Comparison of ENCODE assay signal across 8 mouse cellular contexts in genomic region chr3:86224564-86225421, GRCm38 (mm10). TPM values are rescaled to one million over a fixed set of nuclear protein-coding genes. Genes with fewer than 3 reads are reported as not detected.
DNase-seq lines count a peak whose midpoint lies in the region; ATAC-seq and TF ChIP-seq lines count a peak whose summit lies in the region.

Lrba (plus strand) TSS chr3:86224680.

- H3K9me3 ChIP-seq in forebrain, embryonic 12.5 days = no peaks in the 10 kb centered on the region
- H3K9me3 ChIP-seq in heart, embryonic 16.5 days (replicated peaks; ENCODE audit: control insufficient read depth, low read length) = no peaks in the 10 kb centered on the region
- no peaks in the 10 kb centered on the region for H3K9me3 ChIP-seq in liver, postnatal 0 days (ENCODE audit: low read length)
- H3K9me3 ChIP-seq in neural tube, embryonic 14.5 days (ENCODE audit: control insufficient read depth, low read length) = no peaks in the 10 kb centered on the region

- peaks cover 5% of the 10 kb centered on the region for H3K4me1 ChIP-seq in forebrain, embryonic 12.5 days
- peaks cover 4% of the 10 kb centered on the region; the same call in 1 of the 2 replicates for H3K4me1 ChIP-seq in heart, embryonic 16.5 days (ENCODE audit: control insufficient read depth, insufficient read depth, low read length)
- peaks cover 8% of the 10 kb centered on the region for H3K4me1 ChIP-seq in liver, postnatal 0 days (ENCODE audit: insufficient read depth)
- H3K4me1 ChIP-seq in neural tube, embryonic 14.5 days (ENCODE audit: control insufficient read depth, insufficient read depth, low read length) = 0 out of 2 replicates have a peak, but pooled peaks cover 3% of the 10 kb centered on the region
- peaks cover 4% of the 10 kb centered on the region for H3K4me1 ChIP-seq in testis, adult 2 months (ENCODE audit: control insufficient read depth, insufficient read depth, low read length)

- WGBS in forebrain, embryonic 12.5 days = under 1% methylated on average over 45 of the region's 55 CpGs
- under 1% methylated on average over 51 of the region's 55 CpGs for WGBS in heart, embryonic 16.5 days
- WGBS in liver, postnatal 0 days (ENCODE audit: insufficient replicate concordance) = under 1% methylated on average over 48 of the region's 55 CpGs
- WGBS in neural tube, embryonic 14.5 days = 1% methylated on average over 50 of the region's 55 CpGs

- H3K36me3 ChIP-seq in forebrain, embryonic 12.5 days (replicated peaks) = no peaks in the 10 kb centered on the region
- no peaks in the 10 kb centered on the region for H3K36me3 ChIP-seq in heart, embryonic 16.5 days (ENCODE audit: control insufficient read depth, insufficient read depth)
- H3K36me3 ChIP-seq in liver, postnatal 0 days (replicated peaks; ENCODE audit: insufficient read depth, low read length) = no peaks in the 10 kb centered on the region
- no peaks in the 10 kb centered on the region for H3K36me3 ChIP-seq in neural tube, embryonic 14.5 days (ENCODE audit: control insufficient read depth, insufficient read depth, low read length)
- no peaks in the 10 kb centered on the region for H3K36me3 ChIP-seq in testis, adult 2 months (ENCODE audit: control insufficient read depth, insufficient read depth, low read length)

- peak; percentile 80 for ATAC-seq in forebrain, embryonic 12.5 days (ENCODE audit: low FRiP score)
- ATAC-seq in heart, embryonic 16.5 days (replicated peaks; ENCODE audit: extremely low read depth, insufficient read depth, low FRiP score) = peak; percentile 81
- peak; percentile 87 for ATAC-seq in liver, postnatal 0 days
- ATAC-seq in neural tube, embryonic 14.5 days (ENCODE audit: low read depth) = peak; percentile 82

- H3K9ac ChIP-seq in forebrain, embryonic 12.5 days = peak within 1 kb of the TSS; percentile 87
- H3K9ac ChIP-seq in heart, embryonic 16.5 days (ENCODE audit: low read length) = peak within 1 kb of the TSS; percentile 96
- peak within 1 kb of the TSS; percentile 95 for H3K9ac ChIP-seq in liver, postnatal 0 days (replicated peaks)
- peak within 1 kb of the TSS; percentile 88 for H3K9ac ChIP-seq in neural tube, embryonic 14.5 days (replicated peaks; ENCODE audit: low read depth, low read length)

- TF ChIP-seq POLR2A in testis, adult 2 months (IDR thresholded peaks at IDR 0.05; ENCODE audit: control insufficient read depth, low read depth, low read length) = peak; percentile 17; the same call in 1 of the 2 replicates

- TF ChIP-seq EP300 in liver, postnatal 0 days (IDR thresholded peaks at IDR 0.05; ENCODE audit: low read depth) = no peak

- TF ChIP-seq CTCF in liver, postnatal 0 days (IDR thresholded peaks at IDR 0.05; ENCODE audit: low read depth) = no peak
- no peak for TF ChIP-seq CTCF in testis, adult 2 months (IDR thresholded peaks at IDR 0.05; ENCODE audit: control insufficient read depth, insufficient read depth, insufficient replicate concordance, low read depth, low read length)

- peak within 1 kb of the TSS; percentile 91 for H3K27ac ChIP-seq in forebrain, embryonic 12.5 days
- peak within 1 kb of the TSS; percentile 91 for H3K27ac ChIP-seq in heart, embryonic 16.5 days (ENCODE audit: low read length)
- peak within 1 kb of the TSS; percentile 95 for H3K27ac ChIP-seq in liver, postnatal 0 days (ENCODE audit: low read depth)
- H3K27ac ChIP-seq in neural tube, embryonic 14.5 days (ENCODE audit: low read depth, low read length) = peak within 1 kb of the TSS; percentile 92
- H3K27ac ChIP-seq in testis, adult 2 months (ENCODE audit: control insufficient read depth, insufficient read depth, low read depth, low read length) = peak within 1 kb of the TSS; percentile 91

- H3K4me3 ChIP-seq in forebrain, embryonic 12.5 days (replicated peaks) = peak within 1 kb of the TSS; percentile 86
- peak within 1 kb of the TSS; percentile 96 for H3K4me3 ChIP-seq in heart, embryonic 16.5 days (ENCODE audit: low read length)
- peak within 1 kb of the TSS; percentile 97 for H3K4me3 ChIP-seq in liver, postnatal 0 days (ENCODE audit: low read depth, low read length)
- peak within 1 kb of the TSS; percentile 95 for H3K4me3 ChIP-seq in neural tube, embryonic 14.5 days (ENCODE audit: low read depth, low read length)
- H3K4me3 ChIP-seq in testis, adult 2 months (ENCODE audit: control insufficient read depth, low read depth, low read length) = peak within 1 kb of the TSS; percentile 91

- H3K4me2 ChIP-seq in forebrain, embryonic 12.5 days = peak within 1 kb of the TSS; percentile 94
- peak within 1 kb of the TSS; percentile 90 for H3K4me2 ChIP-seq in heart, embryonic 16.5 days (ENCODE audit: low read depth, low read length)
- H3K4me2 ChIP-seq in liver, postnatal 0 days (ENCODE audit: low read depth, low read length) = peak within 1 kb of the TSS; percentile 99
- peak within 1 kb of the TSS; percentile 84 for H3K4me2 ChIP-seq in neural tube, embryonic 14.5 days (ENCODE audit: low read depth, low read length)

- DNase-seq in CD8-positive naive resting alpha-beta T cell, adult 2 months (ENCODE audit: low read depth in 2 of 2, low spot score in 2 of 2) = peak; percentile 69 to 80
- DNase-seq in c-Kit-negative CD71-positive TER-119-positive erythroid progenitor cells, embryonic 14.5 days (ENCODE audit: low read depth, low spot score) = peak; percentile 69
- peak; percentile 90 to 93 for DNase-seq in kidney, postnatal 36 days
- DNase-seq in liver, postnatal 0 days = peak; percentile 86

- peaks cover 3% of the 10 kb centered on the region; the same call in 1 of the 2 replicates for H3K27me3 ChIP-seq in forebrain, embryonic 12.5 days
- no peaks in the 10 kb centered on the region for H3K27me3 ChIP-seq in heart, embryonic 16.5 days (ENCODE audit: control insufficient read depth, insufficient read depth, low read length)
- H3K27me3 ChIP-seq in liver, postnatal 0 days (ENCODE audit: insufficient read depth, low read length) = peaks cover 3% of the 10 kb centered on the region; the same call in 1 of the 2 replicates
- H3K27me3 ChIP-seq in neural tube, embryonic 14.5 days (ENCODE audit: control insufficient read depth, insufficient read depth, low read length) = no peaks in the 10 kb centered on the region
- H3K27me3 ChIP-seq in testis, adult 2 months (ENCODE audit: control insufficient read depth, insufficient read depth, low read length) = no peaks in the 10 kb centered on the region

RNA-seq across cellular contexts. Expression of gene Lrba, which starts in this region (rescaled TPM):
- polyA plus RNA-seq in forebrain, embryonic 12.5 days (2016; fragmentation: Nextera tagmentation; extraction: Ambion mirVana) = 4.2 and 4.4 TPM in 2 replicates
- 1.7 and 1.8 TPM in 2 replicates for polyA plus RNA-seq in heart, embryonic 16.5 days (2015; fragmentation: Nextera tagmentation; extraction: Ambion mirVana)
- 1.6 and 1.8 TPM in 2 replicates for polyA plus RNA-seq in liver, postnatal 0 days (2015; fragmentation: Nextera tagmentation; extraction: Ambion mirVana)
- 11.0 and 13.6 TPM in 2 replicates for polyA plus RNA-seq in neural tube, embryonic 14.5 days (2014; fragmentation: Nextera tagmentation; extraction: Ambion mirVana)
- 5.1 and 5.4 TPM in 2 replicates for polyA plus RNA-seq in testis, adult 2 months (2012; rRNA removed)

Comparison
In these comparisons a context has a peak if more than half of its experiments do, and no peak if none do; other contexts are left out.
1. Peak in every context shown above with its lines: DNase-seq, ATAC-seq, H3K4me3 ChIP-seq and H3K27ac ChIP-seq.